Mouse (Mus musculus): ENCODE data around the gene Nans.

The Nans gene

DNA sequence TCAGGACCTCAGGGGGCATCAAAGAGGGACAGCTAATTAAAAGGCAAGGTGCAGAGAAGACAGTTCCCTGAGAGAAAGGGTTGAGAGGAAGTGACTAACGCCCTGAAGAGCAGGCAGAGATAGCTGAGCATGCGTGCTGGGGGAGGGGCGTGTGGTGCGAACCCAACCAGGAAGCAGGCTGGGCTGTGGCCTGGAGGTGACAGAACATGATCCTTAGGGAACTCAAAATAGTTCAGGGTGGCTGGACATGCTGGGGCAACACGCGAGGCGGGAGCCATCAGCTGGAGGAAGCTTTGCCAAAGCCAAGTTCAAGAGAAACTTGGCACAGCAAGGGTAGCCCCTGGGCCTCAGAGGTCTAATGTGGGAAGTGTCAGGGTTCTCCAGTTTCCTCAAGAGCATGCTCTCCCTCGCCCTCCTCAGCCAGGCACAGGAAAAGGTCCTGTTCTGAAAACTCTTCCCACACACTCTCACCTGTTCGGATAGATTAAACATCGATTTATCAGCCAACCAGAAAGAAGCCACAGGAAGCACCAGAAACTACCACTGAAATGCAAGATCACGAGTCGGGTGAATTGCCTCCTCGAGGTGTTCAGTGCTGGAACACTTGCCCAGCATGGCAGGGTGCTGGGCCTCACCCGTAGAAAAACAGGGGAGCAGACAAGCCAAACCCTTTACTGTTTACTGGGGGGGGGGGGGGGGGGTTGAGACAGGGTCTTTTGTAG, 3.2 kb upstream of the Nans start:
- DNase-seq (ENCODE audit: low read depth, low spot score), result peak; percentile 85

DNA sequence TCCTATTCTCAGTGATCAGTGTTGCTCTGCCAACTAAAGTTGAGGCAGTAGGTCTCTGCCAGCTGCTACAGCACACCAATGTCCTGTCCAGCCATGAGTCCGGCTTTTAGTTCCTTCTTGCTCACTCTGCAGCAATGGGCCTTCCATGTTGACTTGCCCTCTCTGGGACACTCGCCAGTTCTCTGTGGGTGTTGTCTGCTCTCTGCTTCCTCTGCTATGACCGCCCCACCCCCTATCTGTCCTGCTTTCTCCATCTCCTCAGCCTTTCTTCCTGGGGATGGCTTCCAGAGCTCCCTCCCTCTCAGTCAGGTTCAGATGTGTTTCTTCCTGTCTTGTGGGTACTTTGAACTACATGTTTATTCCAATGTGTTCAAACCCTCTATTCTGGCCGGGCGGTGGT, 1.7 kb upstream of the Nans start:
- DNase-seq (ENCODE audit: low read depth, low spot score), result no peak

GRCm38 (mm10) chr4:46493071-46493470, 4.0 kb downstream of the Nans start:
- no peak for DNase-seq (ENCODE audit: low read depth, low spot score)

- no peak for DNase-seq (ENCODE audit: low read depth, low spot score)
Measured at GRCm38 (mm10) chr4:46495543-46495942, 6.5 kb downstream of the Nans start.

DNA sequence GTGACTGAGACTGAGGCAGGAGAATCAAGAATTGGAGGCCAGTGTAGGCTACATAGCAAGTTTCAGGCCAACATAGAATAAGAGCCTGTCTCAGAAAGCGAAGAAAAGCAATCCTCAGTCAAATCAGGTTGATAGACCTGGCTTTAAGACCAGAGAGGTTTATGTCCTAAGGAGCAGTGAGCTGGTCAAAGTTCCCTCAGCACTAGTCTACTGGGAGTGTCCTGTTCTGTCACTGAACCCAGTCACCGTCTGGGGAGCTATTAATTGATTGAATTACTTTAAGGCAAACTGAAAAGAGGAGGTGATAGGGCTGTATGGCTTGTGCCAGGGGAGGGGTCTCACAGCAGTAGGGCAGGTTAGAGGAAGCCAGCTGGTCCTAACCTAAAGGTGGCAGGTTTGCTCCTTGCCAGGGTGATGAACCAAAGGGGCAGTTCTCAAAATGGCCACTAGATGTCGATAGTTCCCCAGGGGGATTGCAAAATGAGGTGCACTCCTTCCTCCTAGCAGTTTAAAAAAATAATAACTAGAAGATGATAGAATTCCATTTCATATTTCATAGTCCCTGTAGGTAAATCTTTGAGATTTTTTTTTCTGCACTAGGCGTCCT, 8.3 kb downstream of the Nans start:
- DNase-seq (ENCODE audit: low read depth, low spot score), result peak; percentile 71

- DNase-seq (ENCODE audit: low read depth, low spot score), result no peak
Measured at GRCm38 (mm10) chr4:46498511-46498910, 9.5 kb downstream of the Nans start.

DNA sequence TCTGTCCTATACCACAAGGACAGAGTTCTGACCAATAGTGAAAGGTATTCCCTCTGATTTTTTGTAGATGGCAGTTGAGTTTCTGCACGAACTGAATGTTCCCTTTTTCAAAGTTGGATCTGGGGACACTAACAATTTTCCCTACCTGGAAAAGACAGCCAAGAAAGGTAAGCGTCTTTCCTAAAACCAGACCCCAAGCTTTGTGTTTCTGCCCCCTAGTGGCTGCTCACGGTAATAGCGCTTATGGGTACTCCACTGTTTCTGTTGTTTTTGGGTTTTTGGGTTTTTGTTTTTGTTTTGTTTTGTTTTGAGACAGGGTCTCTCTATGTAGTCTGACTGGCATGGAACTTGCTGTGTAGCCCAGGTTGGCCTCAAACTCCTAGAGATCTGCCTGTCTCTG, 9.9 kb downstream of the Nans start:
- DNase-seq (ENCODE audit: low read depth, low spot score), result peak; percentile 60

DNA sequence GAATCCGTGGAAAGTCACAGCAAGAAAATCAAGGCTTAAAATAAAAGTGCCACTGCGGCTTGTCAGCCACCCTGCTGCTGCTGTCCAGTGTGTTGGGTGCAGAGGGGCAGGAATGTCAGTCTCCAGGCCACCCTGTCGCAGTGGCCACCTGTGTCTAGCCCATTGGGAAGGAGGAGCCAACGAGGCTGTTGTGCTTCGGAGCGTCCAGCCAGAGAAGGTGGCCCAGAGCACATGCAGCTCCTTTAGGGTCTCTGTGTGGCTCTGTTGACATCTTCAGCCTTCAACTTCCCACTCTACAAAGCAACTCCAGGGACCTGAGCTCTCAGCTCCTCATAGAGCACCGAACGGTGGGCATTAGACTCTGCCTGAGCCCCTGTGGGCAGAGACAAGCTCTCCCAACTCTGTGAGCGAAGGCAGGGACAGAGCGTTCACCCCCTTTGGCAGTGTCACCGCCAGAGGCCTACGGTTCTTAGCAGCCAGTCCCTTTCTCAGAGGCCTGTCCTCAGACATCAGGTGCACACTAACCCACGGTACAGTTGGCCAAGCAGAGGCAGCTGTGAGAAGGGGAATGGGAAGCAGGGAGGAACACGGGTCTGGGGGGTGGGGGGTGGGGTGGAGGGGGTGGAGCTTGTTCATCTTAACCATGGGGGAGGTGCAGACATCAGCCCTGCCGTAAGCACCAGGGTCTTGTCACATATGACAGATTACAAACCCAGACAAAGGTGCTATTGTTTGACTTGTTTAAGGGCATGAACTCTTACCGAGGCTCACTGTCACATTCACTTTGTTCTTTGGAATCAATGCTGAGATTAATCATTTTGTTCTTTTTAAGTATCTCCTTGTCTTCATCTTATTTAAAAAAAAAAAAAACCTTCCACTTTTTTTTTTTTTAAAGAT, 13.8 kb downstream of the Nans start:
- DNase-seq (ENCODE audit: low read depth, low spot score), result no peak

GRCm38 (mm10) chr4:46503881-46504280, 14.8 kb downstream of the Nans start:
- no peak for DNase-seq (ENCODE audit: low read depth, low spot score)

DNA sequence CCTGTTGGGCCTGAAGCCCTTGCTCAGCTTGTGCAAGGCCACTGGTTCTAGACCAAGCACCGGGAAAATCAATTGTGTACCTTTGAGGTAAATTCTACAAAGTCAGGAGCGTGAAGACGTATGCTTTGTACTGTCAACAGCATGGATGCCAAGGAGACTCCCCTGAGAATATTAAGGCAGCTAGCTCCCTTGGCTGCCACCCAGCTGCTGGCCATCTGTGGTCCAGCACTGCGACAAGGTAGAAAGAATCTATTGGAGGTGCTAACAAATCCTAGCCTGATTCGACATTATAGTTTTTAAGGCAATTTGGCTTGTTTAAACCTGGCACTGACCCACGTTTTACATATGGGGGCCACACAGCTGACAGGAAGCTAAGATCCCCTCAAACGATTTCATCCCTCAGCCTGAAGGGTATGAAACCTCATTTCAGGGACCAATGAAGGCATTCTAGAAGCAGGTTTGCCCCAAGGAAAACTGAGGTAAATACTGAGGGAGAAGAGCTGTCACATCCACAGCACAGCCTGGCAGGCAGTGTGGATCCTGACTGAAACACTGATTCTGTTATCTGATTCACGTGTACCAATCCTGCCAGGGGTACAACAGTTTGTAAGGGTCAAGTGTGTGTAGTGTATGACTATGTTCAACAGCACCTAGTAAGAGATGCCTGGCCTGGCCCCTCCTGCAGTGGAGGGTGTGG, 16.5 kb downstream of the Nans start:
- DNase-seq (ENCODE audit: low read depth, low spot score), result no peak

DNA sequence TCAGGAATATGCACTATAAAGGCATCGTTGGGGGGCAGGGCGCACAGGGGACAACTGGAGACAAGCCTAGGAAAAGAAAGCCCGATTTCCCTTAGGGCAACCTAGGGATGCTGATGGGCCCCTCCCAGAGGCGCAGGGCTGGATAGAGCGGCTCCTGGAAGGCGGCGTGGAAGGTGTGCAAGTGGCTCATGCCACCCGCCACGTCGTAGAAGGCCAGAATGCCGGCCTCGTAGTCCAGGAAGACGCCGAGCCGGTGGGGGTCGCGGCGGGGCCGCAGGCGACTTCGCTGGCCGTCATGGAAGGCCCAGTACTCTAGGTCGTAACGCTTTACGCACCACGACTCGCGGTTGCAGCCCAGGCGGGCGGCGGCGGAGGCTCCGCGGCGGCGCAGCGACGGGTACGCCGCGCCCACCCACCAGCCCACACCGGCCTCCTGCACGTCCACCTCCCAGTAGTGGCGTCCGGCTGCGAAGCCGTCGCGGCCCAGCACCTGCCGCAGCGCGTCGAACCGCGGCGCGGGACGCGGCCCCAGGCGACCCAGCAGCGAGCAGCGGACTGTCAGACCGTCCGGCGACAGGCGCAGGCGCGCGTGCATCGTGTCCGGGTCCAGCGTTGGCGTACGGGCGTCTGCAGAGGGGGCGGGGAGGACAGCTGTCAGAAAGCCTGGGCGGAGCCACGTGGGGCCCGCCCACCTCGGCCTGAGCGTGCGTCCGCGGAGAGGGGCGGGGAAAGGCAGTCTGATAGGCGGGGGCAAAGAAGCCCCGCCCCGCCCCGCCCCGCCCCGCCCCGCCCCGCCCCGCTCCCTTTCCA, 18.0 kb downstream of the Nans start:
- DNase-seq (ENCODE audit: low read depth, low spot score), result peak; percentile 93

- peak; percentile 89 for DNase-seq (ENCODE audit: low read depth, low spot score)
Measured at GRCm38 (mm10) chr4:46507736-46508460, 18.9 kb downstream of the Nans start.

GRCm38 (mm10) chr4:46520491-46520890, 31.4 kb downstream of the Nans start:
- no peak for DNase-seq (ENCODE audit: low read depth, low spot score)

- DNase-seq (ENCODE audit: low read depth, low spot score), result no peak
Measured at GRCm38 (mm10) chr4:46521457-46521856, 32.4 kb downstream of the Nans start.

- no peak for DNase-seq (ENCODE audit: low read depth, low spot score)
Measured at GRCm38 (mm10) chr4:46523324-46523723, 34.3 kb downstream of the Nans start.

GRCm38 (mm10) chr4:46526226-46526625, 37.2 kb downstream of the Nans start:
- DNase-seq (ENCODE audit: low read depth, low spot score), result no peak

GRCm38 (mm10) chr4:46526798-46527557, 37.9 kb downstream of the Nans start:
- DNase-seq (ENCODE audit: low read depth, low spot score), result peak; percentile 61

DNA sequence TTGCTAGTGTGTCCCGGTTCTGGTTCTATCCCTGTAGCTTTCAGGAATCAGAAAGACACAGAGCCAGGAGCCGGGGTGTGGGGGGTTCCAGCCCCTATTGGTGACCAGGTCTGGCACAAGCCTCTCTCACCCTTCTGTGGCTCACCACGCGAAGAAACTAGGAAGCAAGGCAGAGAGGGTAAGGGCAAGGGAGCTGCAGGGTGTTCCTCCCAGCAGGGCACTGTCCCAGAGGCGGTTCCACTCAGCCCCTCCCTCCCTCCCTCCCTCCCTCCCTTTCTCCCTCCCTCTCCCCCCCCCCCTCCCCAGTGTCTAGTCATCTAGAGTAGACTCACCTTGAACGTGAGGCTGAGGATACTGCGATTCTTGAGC, 38.5 kb downstream of the Nans start:
- DNase-seq (ENCODE audit: low read depth, low spot score), result no peak

GRCm38 (mm10) chr4:46529722-46530121, 40.7 kb downstream of the Nans start:
- DNase-seq (ENCODE audit: low read depth, low spot score), result no peak

DNA sequence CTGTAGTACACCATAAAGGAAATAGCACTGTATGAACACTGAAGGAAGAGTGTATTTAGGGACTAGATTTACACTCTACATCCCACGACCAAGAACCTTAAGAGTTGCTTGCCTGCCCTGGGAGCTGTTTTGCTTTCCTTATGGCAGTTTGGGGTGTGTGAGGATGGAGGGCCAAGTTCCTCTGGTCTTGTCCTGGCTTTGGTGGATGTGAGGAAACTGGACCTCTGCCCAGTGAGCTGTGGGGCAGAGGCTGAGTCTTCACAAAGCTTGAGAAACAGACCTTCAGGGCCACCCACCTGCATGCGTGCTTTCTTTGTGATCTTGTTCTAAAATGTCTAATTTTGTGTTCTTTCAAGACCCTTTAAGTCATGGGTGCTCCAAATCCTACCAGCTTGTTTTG, 43.5 kb downstream of the Nans start:
- DNase-seq (ENCODE audit: low read depth, low spot score), result no peak
